ENCODE assay signal across 8 mouse cellular contexts in the genomic region with DNA sequence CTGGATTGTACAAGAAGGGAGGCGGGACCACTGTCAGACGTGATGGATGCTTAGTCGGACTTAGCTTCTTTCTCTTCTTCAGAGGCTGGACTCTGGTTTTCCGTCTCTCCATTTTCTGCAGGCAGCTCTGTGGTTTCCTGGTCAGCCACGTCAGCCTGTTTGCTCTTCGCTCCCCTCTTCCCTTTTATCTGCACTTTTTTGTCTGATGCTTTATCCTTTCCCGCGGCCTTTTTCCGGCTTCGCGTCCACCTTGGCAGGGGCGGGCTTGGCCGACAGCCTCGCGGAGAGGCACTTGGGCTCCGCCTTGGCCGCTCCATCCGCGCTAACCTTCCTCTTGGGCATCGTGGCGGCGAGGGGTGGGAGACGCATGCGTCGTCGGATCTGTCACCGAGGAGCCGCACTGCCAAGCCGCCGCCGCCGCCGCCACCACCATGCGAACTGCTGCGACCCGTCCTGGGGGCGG. TPM values are rescaled to one million over a fixed set of nuclear protein-coding genes. Genes with fewer than 3 reads are reported as not detected.
DNase-seq lines count a peak whose midpoint lies in the region; ATAC-seq lines count a peak whose summit lies in the region.
"Not testable (repeated sequence)": the region's sequence is repeated elsewhere in the genome, so short reads cannot be mapped to it uniquely, and the experiment has no call there.

No protein-coding gene starts in this region.

- H3K4me3 ChIP-seq in brown adipose tissue, adult 24 weeks (ENCODE audit: insufficient read depth, low read depth, low read length) = peak overlapping the region; percentile 56
- peak overlapping the region; percentile 40 for H3K4me3 ChIP-seq in erythroblast, embryonic 14.5 days (replicated peaks)
- peak overlapping the region; percentile 44 for H3K4me3 ChIP-seq in heart, embryonic 12.5 days
- H3K4me3 ChIP-seq in kidney, embryonic 15.5 days (replicated peaks) = peak overlapping the region; percentile 44
- H3K4me3 ChIP-seq in limb, embryonic 15.5 days = peak overlapping the region; percentile 41
- H3K4me3 ChIP-seq in midbrain, embryonic 16.5 days (ENCODE audit: low read depth, low read length) = peak overlapping the region; percentile 41

- H3K9ac ChIP-seq in heart, embryonic 12.5 days = 0 out of 2 replicates have a peak overlapping the region, but pooled peaks have one; percentile 36
- 0 out of 2 replicates have a peak overlapping the region, but pooled peaks have one; percentile 7 for H3K9ac ChIP-seq in kidney, embryonic 15.5 days
- H3K9ac ChIP-seq in limb, embryonic 15.5 days = not testable (repeated sequence)
- peak overlapping the region; percentile 64 for H3K9ac ChIP-seq in midbrain, embryonic 16.5 days (ENCODE audit: low read depth, low read length)

- 12% methylated on average over 37 of the region's 37 CpGs for whole genome bisulfite sequencing in heart, embryonic 12.5 days
- WGBS in kidney, embryonic 15.5 days = 21% methylated on average over 35 of the region's 37 CpGs
- 22% methylated on average over 37 of the region's 37 CpGs for WGBS in limb, embryonic 15.5 days
- WGBS in midbrain, embryonic 16.5 days = 17% methylated on average over 37 of the region's 37 CpGs

- H3K27ac ChIP-seq in brown adipose tissue, adult 24 weeks (replicated peaks; ENCODE audit: low read depth, low read length); heart, embryonic 12.5 days (ENCODE audit: poor library complexity, severe bottlenecking); kidney, embryonic 15.5 days; limb, embryonic 15.5 days: not testable (repeated sequence)
- H3K27ac ChIP-seq in midbrain, embryonic 16.5 days (ENCODE audit: low read length) = peak overlapping the region; percentile 73

- H3K27me3 ChIP-seq in erythroblast, embryonic 14.5 days (ENCODE audit: control insufficient read depth); heart, embryonic 12.5 days (replicated peaks); kidney, embryonic 15.5 days; limb, embryonic 15.5 days; midbrain, embryonic 16.5 days (ENCODE audit: control insufficient read depth, insufficient read depth, low read depth, low read length): not testable (repeated sequence)

- not testable (repeated sequence) for H3K4me1 ChIP-seq in brown adipose tissue, adult 24 weeks (ENCODE audit: control insufficient read depth, insufficient read depth, insufficient read length, low read length); erythroblast, embryonic 14.5 days (ENCODE audit: control insufficient read depth); heart, embryonic 12.5 days (replicated peaks); kidney, embryonic 15.5 days; limb, embryonic 15.5 days; midbrain, embryonic 16.5 days (ENCODE audit: control insufficient read depth, insufficient read depth, low read length)

- H3K4me2 ChIP-seq in heart, embryonic 12.5 days = peak overlapping the region; percentile 64
- peak overlapping the region; percentile 58 for H3K4me2 ChIP-seq in kidney, embryonic 15.5 days
- peak overlapping the region; percentile 41 for H3K4me2 ChIP-seq in limb, embryonic 15.5 days
- H3K4me2 ChIP-seq in midbrain, embryonic 16.5 days (ENCODE audit: low read length) = peak overlapping the region; percentile 49

- H3K36me3 ChIP-seq in erythroblast, embryonic 14.5 days (ENCODE audit: control insufficient read depth); heart, embryonic 12.5 days; kidney, embryonic 15.5 days; limb, embryonic 15.5 days; midbrain, embryonic 16.5 days (ENCODE audit: control insufficient read depth, insufficient read depth, low read length): not testable (repeated sequence)

- peak; percentile 73 for ATAC-seq in heart, embryonic 12.5 days (ENCODE audit: insufficient number of reproducible peaks, low FRiP score)
- peak; percentile 86 for ATAC-seq in kidney, embryonic 15.5 days (replicated peaks; ENCODE audit: low FRiP score)
- not testable (repeated sequence) for ATAC-seq in limb, embryonic 15.5 days (ENCODE audit: insufficient number of reproducible peaks, low FRiP score, low TSS enrichment, low read depth)
- ATAC-seq in midbrain, embryonic 16.5 days = peak; percentile 98

- H3K9me3 ChIP-seq in erythroblast, embryonic 14.5 days (ENCODE audit: control insufficient read depth, low read length); heart, embryonic 12.5 days (replicated peaks); kidney, embryonic 15.5 days (replicated peaks); limb, embryonic 15.5 days; midbrain, embryonic 16.5 days (replicated peaks; ENCODE audit: control insufficient read depth, low read length, poor library complexity, severe bottlenecking): not testable (repeated sequence)

- DNase-seq in 3T3-L1 (ENCODE audit: low read depth, low spot score) = peak; percentile 73
- DNase-seq in spleen, postnatal 36 days (ENCODE audit: low spot score in 2 of 2) = peak; percentile 13 to 30

RNA-seq across cellular contexts. Expression of gene Vbp1, which starts 38.9 kb away (rescaled TPM):
- 17.4 and 20.4 TPM in 2 replicates for polyA plus RNA-seq in brown adipose tissue, adult 24 weeks (2012; ENCODE audit: insufficient read depth, insufficient read length, missing spikeins)
- polyA plus RNA-seq in erythroblast, embryonic 14.5 days (2012) = 0.51 and 0.55 TPM in 2 replicates
- polyA plus RNA-seq in heart, embryonic 12.5 days (2016; fragmentation: Nextera tagmentation; extraction: Ambion mirVana) = 172 and 176 TPM in 2 replicates
- polyA plus RNA-seq in kidney, embryonic 15.5 days (2015; fragmentation: Nextera tagmentation; extraction: Ambion mirVana) = 173 and 195 TPM in 2 replicates
- polyA plus RNA-seq in limb, embryonic 15.5 days (2015; fragmentation: Nextera tagmentation; extraction: Ambion mirVana) = 135 and 137 TPM in 2 replicates
- 329 and 334 TPM in 2 replicates for polyA plus RNA-seq in midbrain, embryonic 16.5 days (2015; fragmentation: Nextera tagmentation; extraction: Ambion mirVana)

RNA-seq across cellular contexts. Expression of gene Brcc3, which starts 58.8 kb away (rescaled TPM):
- 19.3 and 37.7 TPM in 2 replicates for polyA plus RNA-seq in brown adipose tissue, adult 24 weeks (2012; ENCODE audit: insufficient read depth, insufficient read length, missing spikeins)
- 0.15 and 0.52 TPM in 2 replicates for polyA plus RNA-seq in erythroblast, embryonic 14.5 days (2012)
- polyA plus RNA-seq in heart, embryonic 12.5 days (2016; fragmentation: Nextera tagmentation; extraction: Ambion mirVana) = 46.1 and 46.7 TPM in 2 replicates
- 69.2 and 71.0 TPM in 2 replicates for polyA plus RNA-seq in kidney, embryonic 15.5 days (2015; fragmentation: Nextera tagmentation; extraction: Ambion mirVana)
- 49.9 and 57.0 TPM in 2 replicates for polyA plus RNA-seq in limb, embryonic 15.5 days (2015; fragmentation: Nextera tagmentation; extraction: Ambion mirVana)
- 38.2 and 45.2 TPM in 2 replicates for polyA plus RNA-seq in midbrain, embryonic 16.5 days (2015; fragmentation: Nextera tagmentation; extraction: Ambion mirVana)

RNA-seq across cellular contexts. Expression of gene Mtcp1, which starts 58.8 kb away (rescaled TPM):
- 1.4 and 4.1 TPM in 2 replicates for polyA plus RNA-seq in brown adipose tissue, adult 24 weeks (2012; ENCODE audit: insufficient read depth, insufficient read length, missing spikeins)
- polyA plus RNA-seq in erythroblast, embryonic 14.5 days (2012) = 0.16 and 0.28 TPM in 2 replicates
- 7.3 TPM in 2 replicates for polyA plus RNA-seq in heart, embryonic 12.5 days (2016; fragmentation: Nextera tagmentation; extraction: Ambion mirVana)
- 9.2 and 10.2 TPM in 2 replicates for polyA plus RNA-seq in kidney, embryonic 15.5 days (2015; fragmentation: Nextera tagmentation; extraction: Ambion mirVana)
- 8.6 and 8.9 TPM in 2 replicates for polyA plus RNA-seq in limb, embryonic 15.5 days (2015; fragmentation: Nextera tagmentation; extraction: Ambion mirVana)
- 7.3 and 7.5 TPM in 2 replicates for polyA plus RNA-seq in midbrain, embryonic 16.5 days (2015; fragmentation: Nextera tagmentation; extraction: Ambion mirVana)

RNA-seq across cellular contexts. Expression of gene Cmc4, which starts 58.8 kb away (rescaled TPM):
- polyA plus RNA-seq in brown adipose tissue, adult 24 weeks (2012; ENCODE audit: insufficient read depth, insufficient read length, missing spikeins) = 6.1 and 15.4 TPM in 2 replicates
- polyA plus RNA-seq in erythroblast, embryonic 14.5 days (2012) = 0.35 and 0.84 TPM in 2 replicates
- polyA plus RNA-seq in heart, embryonic 12.5 days (2016; fragmentation: Nextera tagmentation; extraction: Ambion mirVana) = 19.6 and 20.1 TPM in 2 replicates
- polyA plus RNA-seq in kidney, embryonic 15.5 days (2015; fragmentation: Nextera tagmentation; extraction: Ambion mirVana) = 20.2 and 22.7 TPM in 2 replicates
- polyA plus RNA-seq in limb, embryonic 15.5 days (2015; fragmentation: Nextera tagmentation; extraction: Ambion mirVana) = 21.9 and 25.7 TPM in 2 replicates
- polyA plus RNA-seq in midbrain, embryonic 16.5 days (2015; fragmentation: Nextera tagmentation; extraction: Ambion mirVana) = 25.7 and 26.4 TPM in 2 replicates

Comparison
In these comparisons a context has a peak if more than half of its experiments do, and no peak if none do; other contexts are left out.
1. RNA of gene Vbp1, which starts 38.9 kb away (polyA plus RNA-seq): 329 to 334 TPM in midbrain, embryonic 16.5 days, 172 to 176 TPM in heart, embryonic 12.5 days, 173 to 195 TPM in kidney, embryonic 15.5 days, 135 to 137 TPM in limb, embryonic 15.5 days and 17.4 to 20.4 TPM in brown adipose tissue, adult 24 weeks; 0.51 to 0.55 TPM in erythroblast, embryonic 14.5 days; every median in the first group is over 10 times any median in the second.
2. RNA of gene Brcc3, which starts 58.8 kb away (polyA plus RNA-seq): 69.2 to 71.0 TPM in kidney, embryonic 15.5 days, 49.9 to 57.0 TPM in limb, embryonic 15.5 days, 46.1 to 46.7 TPM in heart, embryonic 12.5 days, 38.2 to 45.2 TPM in midbrain, embryonic 16.5 days and 19.3 to 37.7 TPM in brown adipose tissue, adult 24 weeks; 0.15 to 0.52 TPM in erythroblast, embryonic 14.5 days; every median in the first group is over 10 times any median in the second.
3. Peak in every context shown above with its lines, with median percentiles within 50 percentile points of each other: H3K4me3 ChIP-seq and H3K4me2 ChIP-seq.